Mouse (Mus musculus): ENCODE measurements around the gene Colec11. TPM values are rescaled to one million over a fixed set of nuclear protein-coding genes. Genes with fewer than 3 reads are reported as not detected.

The Colec11 gene
- 0.94 and 1.1 TPM in 2 replicates for polyA plus RNA-seq (2012; rRNA removed)

GRCm38 (mm10) chr12:28623195-28623594, at the start of gene Colec11:
Colec11 (minus strand) TSS chr12:28623377.
- DNase-seq (ENCODE audit: extremely low spot score in 1 of 2, low spot score in 1 of 2): no peak

GRCm38 (mm10) chr12:28667287-28667686, 44.1 kb upstream of the Colec11 start:
- no peak for DNase-seq (ENCODE audit: extremely low spot score in 1 of 2, low spot score in 1 of 2)

DNA sequence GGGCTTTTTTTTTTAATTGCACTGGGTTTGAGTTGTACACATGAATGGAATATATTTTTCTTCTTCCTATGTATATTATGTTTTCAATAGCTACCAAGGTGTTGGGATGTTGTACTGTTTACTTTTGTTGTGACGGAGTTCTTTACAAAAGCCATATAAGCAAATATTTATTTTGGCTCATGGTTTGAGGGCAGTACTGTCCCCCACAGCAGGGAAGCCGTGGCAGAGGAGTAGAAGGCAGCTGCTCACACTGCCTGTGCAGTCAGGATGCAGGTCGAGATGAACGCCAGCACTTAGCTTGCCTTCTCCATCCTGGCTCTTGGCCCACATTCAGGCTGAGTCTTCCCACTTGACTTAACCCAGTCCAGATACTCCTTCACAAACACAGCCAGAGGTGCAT, 43.6 kb upstream of the Colec11 start:
- no peak for DNase-seq (ENCODE audit: extremely low spot score in 1 of 2, low spot score in 1 of 2)

DNA sequence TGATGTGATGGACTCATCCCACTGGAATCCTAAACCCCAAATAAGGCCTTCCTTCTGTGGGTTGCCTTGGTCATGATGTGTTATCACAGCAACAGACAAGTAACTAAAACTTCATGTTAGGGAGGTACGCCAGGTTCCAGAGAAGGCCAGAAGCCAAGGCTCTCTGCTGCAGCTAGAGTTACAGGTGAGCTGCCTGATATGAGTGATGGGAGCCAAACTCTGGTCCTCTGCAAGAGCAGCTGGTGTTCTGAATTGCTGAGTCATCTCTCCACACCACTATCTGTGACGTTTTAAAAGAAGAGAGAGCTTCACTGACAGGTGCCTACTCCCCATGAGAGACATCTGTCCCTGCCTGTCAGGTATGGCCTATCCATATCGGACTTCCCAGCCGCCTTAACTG, 39.5 kb upstream of the Colec11 start:
- DNase-seq (ENCODE audit: extremely low spot score in 1 of 2, low spot score in 1 of 2): no peak

DNA sequence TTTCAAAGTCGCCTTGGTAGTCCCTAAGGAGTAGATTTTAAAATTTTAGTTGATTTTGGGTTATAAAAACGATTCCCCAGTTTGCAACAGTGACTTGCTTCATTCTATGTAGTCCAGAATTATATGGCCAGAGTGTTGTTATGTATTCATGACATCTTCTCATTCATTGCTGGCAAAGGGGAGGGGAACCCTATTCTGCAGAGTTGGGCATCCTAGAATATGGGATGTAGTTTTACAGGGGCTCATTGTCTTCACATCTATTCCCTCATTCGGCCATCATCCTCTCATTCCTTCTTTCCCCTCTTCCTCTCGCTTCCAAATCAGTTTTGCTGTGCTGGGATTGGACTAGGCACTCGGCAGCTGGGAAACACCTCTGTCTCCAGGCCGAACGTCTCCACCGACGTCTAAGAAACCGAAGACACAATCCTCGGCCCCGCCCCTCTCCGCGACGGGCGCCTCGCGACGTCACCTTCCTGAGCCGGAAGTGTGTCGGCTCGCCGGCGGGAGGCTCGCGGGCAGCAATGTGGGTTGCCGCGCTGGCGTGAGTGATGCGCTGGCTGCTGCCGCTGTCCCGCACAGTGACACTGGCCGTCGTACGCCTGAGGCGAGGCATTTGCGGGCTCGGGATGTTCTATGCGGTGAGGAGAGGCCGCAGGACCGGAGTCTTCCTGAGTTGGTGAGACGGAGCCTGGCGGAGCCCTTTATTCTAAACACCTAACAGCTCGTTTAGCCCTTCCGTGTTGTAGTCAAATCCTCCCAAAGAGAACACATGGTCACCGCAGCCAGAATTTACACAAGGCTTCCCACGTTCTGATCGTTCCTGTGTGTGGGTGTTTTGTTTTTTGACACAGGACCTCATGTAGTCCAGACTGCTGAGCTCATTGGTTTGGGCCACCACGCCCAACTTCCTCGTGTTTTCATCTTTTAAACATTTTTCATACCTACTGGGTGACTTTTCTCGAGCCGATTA, 26.2 kb upstream of the Colec11 start, which contains the start of gene Rnaseh1:
Rnaseh1 (plus strand) TSS at position 462 of the 970 bp plus-strand sequence.
- DNase-seq (ENCODE audit: extremely low spot score in 1 of 2, low spot score in 1 of 2): peak; percentile 78 to 93

DNA sequence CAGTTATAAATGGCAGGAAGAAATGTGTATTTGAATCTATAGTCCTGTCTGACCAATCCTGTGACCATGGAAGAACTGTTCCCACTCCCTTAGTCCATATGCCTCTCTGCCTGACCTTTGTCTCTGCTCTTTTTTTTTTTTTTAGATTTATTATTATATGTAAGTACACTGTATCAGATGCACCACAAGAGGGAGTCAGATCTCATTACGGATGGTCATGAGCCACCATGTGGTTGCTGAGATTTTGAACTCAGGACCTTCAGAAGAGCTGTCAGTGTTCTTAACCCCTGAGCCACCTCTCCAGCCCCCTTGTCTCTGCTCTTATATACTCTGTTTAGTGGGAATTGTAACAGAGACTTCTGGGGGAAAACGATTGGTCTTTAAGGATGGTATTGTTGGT, 15.6 kb upstream of the Colec11 start:
- no peak for DNase-seq (ENCODE audit: extremely low spot score in 1 of 2, low spot score in 1 of 2)

DNA sequence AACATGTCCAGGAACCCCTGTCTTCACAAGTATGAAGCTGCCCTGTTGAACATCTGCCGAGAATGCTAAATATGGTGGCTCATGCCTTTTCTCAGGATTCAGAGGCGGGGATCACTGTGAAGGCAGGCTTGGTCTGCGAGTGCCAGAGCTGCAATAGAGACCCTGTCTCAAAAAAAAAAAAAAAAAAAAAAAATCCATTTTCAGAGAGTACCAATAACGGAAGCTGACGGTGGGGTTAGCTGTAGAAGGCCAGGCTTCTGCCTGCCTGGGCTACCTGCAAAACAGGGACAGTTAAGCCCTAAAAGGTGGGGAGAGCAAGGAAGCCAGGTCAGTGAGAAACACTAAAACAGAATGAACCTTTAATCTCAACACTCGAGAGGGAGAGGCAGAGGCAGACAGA, 13.4 kb upstream of the Colec11 start:
- no peak for DNase-seq (ENCODE audit: extremely low spot score in 1 of 2, low spot score in 1 of 2)

GRCm38 (mm10) chr12:28635535-28636476, 12.6 kb upstream of the Colec11 start, which contains the start of gene Rps7:
Rps7 (minus strand) TSS chr12:28635953.
- DNase-seq (ENCODE audit: extremely low spot score in 1 of 2, low spot score in 1 of 2): peak; percentile 86 to 96

DNA sequence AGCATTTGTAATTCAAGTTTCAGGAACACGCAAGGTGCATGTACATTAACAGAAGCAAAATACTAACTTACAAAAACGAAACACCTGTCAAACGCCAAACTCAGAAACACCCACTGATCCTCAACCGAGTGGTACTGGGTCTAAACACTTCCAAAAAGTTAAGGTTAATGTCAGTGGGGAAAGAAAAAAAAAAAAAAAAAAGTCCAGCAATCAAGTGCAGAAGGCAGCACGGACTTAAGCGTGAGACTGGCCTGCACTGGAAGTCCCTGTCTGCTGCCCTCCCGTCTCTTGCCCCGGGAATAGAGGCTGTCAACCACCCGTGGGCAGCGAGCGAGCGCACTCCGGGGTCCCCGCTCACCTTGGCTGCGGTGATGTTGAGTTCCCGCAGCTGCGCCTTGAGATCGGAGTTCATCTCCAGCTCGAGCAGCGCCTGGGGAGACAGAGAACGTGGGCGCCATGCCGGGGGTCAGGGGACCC, 11.9 kb upstream of the Colec11 start:
- no peak for DNase-seq (ENCODE audit: extremely low spot score in 1 of 2, low spot score in 1 of 2)

DNA sequence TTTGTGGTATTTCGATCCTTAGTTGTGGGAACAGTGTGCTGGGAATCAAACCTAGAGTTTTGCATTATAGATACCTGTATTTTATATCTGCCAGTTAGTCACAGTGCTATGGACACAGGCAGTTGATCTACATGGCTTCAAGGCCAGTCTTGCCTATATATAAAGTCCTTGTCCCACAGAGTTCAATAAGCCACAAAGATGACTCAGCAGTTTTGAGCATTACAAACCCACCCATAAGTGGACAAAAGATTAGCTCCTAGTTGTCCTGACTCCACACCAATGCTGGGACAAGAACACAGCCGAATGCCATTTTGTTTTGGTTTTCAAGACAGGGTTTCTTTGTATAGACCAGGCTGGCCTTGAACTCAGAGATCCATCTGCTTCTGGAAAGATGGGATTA, 5.3 kb upstream of the Colec11 start:
- DNase-seq (ENCODE audit: extremely low spot score in 1 of 2, low spot score in 1 of 2): no peak

GRCm38 (mm10) chr12:28627092-28627491, 3.9 kb upstream of the Colec11 start:
- no peak for DNase-seq (ENCODE audit: extremely low spot score in 1 of 2, low spot score in 1 of 2)

- DNase-seq (ENCODE audit: extremely low spot score in 1 of 2, low spot score in 1 of 2): no peak
Observed at GRCm38 (mm10) chr12:28625407-28625806, 2.2 kb upstream of the Colec11 start.

DNA sequence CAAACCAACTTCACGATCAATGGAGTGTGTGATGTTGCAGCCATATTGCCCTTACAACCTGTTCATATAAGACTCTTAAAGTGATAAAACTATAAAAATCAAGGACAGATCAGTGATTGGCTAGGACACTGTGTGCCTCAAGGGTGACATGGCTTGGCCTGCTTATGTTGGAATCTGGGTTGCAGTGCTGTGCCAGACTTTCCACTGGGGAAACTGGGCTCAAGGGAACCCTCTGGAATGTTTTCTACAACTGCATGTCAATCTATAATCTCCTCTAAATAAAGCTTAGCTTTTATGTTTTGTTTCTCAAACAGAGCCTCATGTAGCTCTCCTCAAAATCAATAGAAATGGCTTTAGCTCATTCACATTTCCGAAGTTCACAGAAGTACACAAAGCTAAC, 1.1 kb upstream of the Colec11 start:
- no peak for DNase-seq (ENCODE audit: extremely low spot score in 1 of 2, low spot score in 1 of 2)

- no peak for DNase-seq (ENCODE audit: extremely low spot score in 1 of 2, low spot score in 1 of 2)
Observed at GRCm38 (mm10) chr12:28622641-28623040, 536 bp downstream of the Colec11 start.

GRCm38 (mm10) chr12:28622167-28622532, 1.0 kb downstream of the Colec11 start:
- DNase-seq (ENCODE audit: extremely low spot score in 1 of 2, low spot score in 1 of 2): peak in 1 of 2 experiments; percentile 55

- no peak for DNase-seq (ENCODE audit: extremely low spot score in 1 of 2, low spot score in 1 of 2)
Observed at GRCm38 (mm10) chr12:28621451-28622166, 1.6 kb downstream of the Colec11 start.

- DNase-seq (ENCODE audit: extremely low spot score in 1 of 2, low spot score in 1 of 2): no peak
Observed at GRCm38 (mm10) chr12:28617297-28617696, 5.9 kb downstream of the Colec11 start.

DNA sequence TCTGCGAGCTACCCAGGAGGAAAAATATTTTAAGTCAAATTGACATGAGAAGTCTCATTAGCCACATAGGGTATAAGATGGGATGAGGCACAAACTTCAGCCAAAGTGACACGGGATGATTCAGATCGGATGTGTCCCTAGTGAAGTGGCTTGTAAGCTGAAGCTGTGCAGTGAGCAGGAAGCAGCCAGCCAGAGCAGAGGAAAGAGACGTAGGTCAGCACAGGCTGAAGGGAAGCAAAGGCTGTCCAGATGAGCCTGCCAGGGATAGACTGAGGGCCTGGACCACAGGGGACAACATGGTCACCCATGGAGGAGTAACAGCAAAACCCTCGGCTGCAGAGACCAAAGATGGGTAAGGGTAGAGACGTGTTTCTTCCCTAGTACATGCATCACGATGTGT, 8.8 kb downstream of the Colec11 start:
- no peak for DNase-seq (ENCODE audit: extremely low spot score in 1 of 2, low spot score in 1 of 2)

DNA sequence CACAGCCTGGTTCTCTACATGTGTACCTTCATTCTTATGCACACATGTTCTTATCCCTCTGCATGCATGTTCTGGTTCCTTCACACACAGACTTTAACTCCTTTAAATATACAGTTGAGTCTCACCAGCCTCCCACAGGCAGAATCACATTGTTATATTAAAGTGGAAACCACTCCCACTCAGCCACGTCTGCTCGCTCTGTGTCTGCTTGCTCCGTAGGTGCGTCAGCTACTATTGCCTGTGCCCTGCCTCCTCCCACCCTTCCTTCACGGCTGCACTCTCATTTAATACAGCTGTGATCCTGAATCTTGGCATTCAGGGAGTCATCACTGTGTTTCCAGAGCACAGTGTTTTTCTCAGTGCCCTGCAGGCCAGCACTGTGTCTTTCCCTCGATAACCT, 10.8 kb downstream of the Colec11 start:
- peak in 1 of 2 experiments; percentile 68 for DNase-seq (ENCODE audit: extremely low spot score in 1 of 2, low spot score in 1 of 2)

Data from frontal cortex, adult 2 months (tissue).